Comparison of ENCODE assay signal across 9 mouse cellular contexts in genomic region chr6:24516197-24516596, GRCm38 (mm10). TPM values are rescaled to one million over a fixed set of nuclear protein-coding genes. Genes with fewer than 3 reads are reported as not detected.
DNase-seq lines count a peak whose midpoint lies in the region; ATAC-seq and TF ChIP-seq lines count a peak whose summit lies in the region.
"Had no signal": no experiment of that assay in that cellular context is flagged by ENCODE, and none has a peak within 500 bp of the region (broad histone marks: within the 10 kb centered on the region; RNA-seq: fewer than 3 reads in every experiment).

No protein-coding gene starts in this region.

- peak; percentile 74 for TF ChIP-seq CTCF in hindbrain, postnatal 0 days (IDR thresholded peaks at IDR 0.05; ENCODE audit: low read depth)

- H3K36me3 ChIP-seq in heart, embryonic 12.5 days, result peaks cover 27% of the 10 kb centered on the region
- H3K36me3 ChIP-seq in hindbrain, postnatal 0 days (ENCODE audit: insufficient read depth, low read length), result peaks cover 15% of the 10 kb centered on the region

- no peak overlapping the region for H3K4me3 ChIP-seq in heart, embryonic 12.5 days
- no peak overlapping the region for H3K4me3 ChIP-seq in hindbrain, postnatal 0 days (ENCODE audit: low read length)
- H3K4me3 ChIP-seq: liver, embryonic 15.5 days had no signal

- no peak overlapping the region for H3K9ac ChIP-seq in heart, embryonic 12.5 days
- no peak overlapping the region for H3K9ac ChIP-seq in hindbrain, postnatal 0 days (replicated peaks; ENCODE audit: low read length)
- H3K9ac ChIP-seq: liver, embryonic 15.5 days had no signal

- no peak for DNase-seq in heart, adult 9 months (ENCODE audit: low spot score in 2 of 2)
- peak; percentile 28 for DNase-seq in thymus, postnatal 0 days (ENCODE audit: low spot score)
- DNase-seq in thymus, postnatal 4 days, result no peak
- peak; percentile 77 for DNase-seq in hindbrain, postnatal 0 days (ENCODE audit: low spot score)
- no peak for DNase-seq in thymus, adult 18-20 months
- DNase-seq in adrenal gland, adult 8-10 months, result no peak
- no peak for DNase-seq in right cerebral cortex, postnatal 10 days (ENCODE audit: low spot score in 2 of 2)

- H3K9me3 ChIP-seq in heart, embryonic 12.5 days (replicated peaks), result no peaks in the 10 kb centered on the region
- no peaks in the 10 kb centered on the region for H3K9me3 ChIP-seq in hindbrain, postnatal 0 days (ENCODE audit: low read length)
- H3K9me3 ChIP-seq: liver, embryonic 15.5 days had no signal

- peaks cover 7% of the 10 kb centered on the region; the same call in 1 of the 2 replicates for H3K4me1 ChIP-seq in heart, embryonic 12.5 days (replicated peaks)
- H3K4me1 ChIP-seq in hindbrain, postnatal 0 days (ENCODE audit: insufficient read depth, low read length), result peaks cover 10% of the 10 kb centered on the region
- H3K4me1 ChIP-seq: liver, embryonic 15.5 days had no signal

- no peak overlapping the region for H3K4me2 ChIP-seq in heart, embryonic 12.5 days
- no peak overlapping the region for H3K4me2 ChIP-seq in hindbrain, postnatal 0 days (ENCODE audit: low read depth, low read length)
- H3K4me2 ChIP-seq: liver, embryonic 15.5 days had no signal

- H3K27me3 ChIP-seq in heart, embryonic 12.5 days (replicated peaks), result no peaks in the 10 kb centered on the region
- H3K27me3 ChIP-seq in hindbrain, postnatal 0 days (ENCODE audit: insufficient read depth, low read length), result no peaks in the 10 kb centered on the region
- H3K27me3 ChIP-seq: liver, embryonic 15.5 days had no signal

- 42% methylated on average over 2 of the region's 2 CpGs for WGBS in heart, embryonic 12.5 days
- WGBS in hindbrain, postnatal 0 days, result 43% methylated on average over 2 of the region's 2 CpGs

- peak; percentile 51; the same call in 1 of the 2 replicates for ATAC-seq in heart, embryonic 12.5 days (ENCODE audit: insufficient number of reproducible peaks, low FRiP score)
- ATAC-seq in hindbrain, postnatal 0 days, result peak; percentile 64; the same call in 1 of the 2 replicates

- no peak overlapping the region for H3K27ac ChIP-seq in heart, embryonic 12.5 days (ENCODE audit: poor library complexity, severe bottlenecking)
- H3K27ac ChIP-seq in hindbrain, postnatal 0 days, result no peak overlapping the region
- H3K27ac ChIP-seq: liver, embryonic 15.5 days had no signal

RNA-seq across cellular contexts. Expression of gene Iqub, which starts 1.3 kb away (rescaled TPM):
- polyA plus RNA-seq in heart, embryonic 12.5 days (2016; fragmentation: Nextera tagmentation; extraction: Ambion mirVana), result 0.36 and 0.40 TPM in 2 replicates
- polyA plus RNA-seq in thymus, postnatal 0 days (2015; fragmentation: Nextera tagmentation; extraction: Ambion mirVana), result 0.08 and 0.16 TPM in 2 replicates
- total RNA-seq in hindbrain, postnatal 0 days (2014; rRNA removed), result 1.5 and 1.7 TPM in 2 replicates
- 1.5 and 2.0 TPM in 2 replicates for polyA plus RNA-seq in hindbrain, postnatal 0 days (2015; fragmentation: Nextera tagmentation; extraction: Ambion mirVana)
- total RNA-seq in adrenal gland, adult 8-10 months (2022), result under 1 TPM in 3 of 4 experiments, not detected in 1; 0.19 to 0.37 (median 0.28) TPM
- polyA plus RNA-seq: liver, embryonic 15.5 days had no signal

RNA-seq across cellular contexts. Expression of gene Ndufa5, which starts 11.6 kb away (rescaled TPM):
- polyA plus RNA-seq in heart, embryonic 12.5 days (2016; fragmentation: Nextera tagmentation; extraction: Ambion mirVana), result 715 and 719 TPM in 2 replicates
- 348 and 373 TPM in 2 replicates for polyA plus RNA-seq in thymus, postnatal 0 days (2015; fragmentation: Nextera tagmentation; extraction: Ambion mirVana)
- 17.1 and 24.3 TPM in 2 replicates for total RNA-seq in hindbrain, postnatal 0 days (2014; rRNA removed)
- 596 and 598 TPM in 2 replicates for polyA plus RNA-seq in hindbrain, postnatal 0 days (2015; fragmentation: Nextera tagmentation; extraction: Ambion mirVana)
- 100 to 1,000 TPM; 163 to 261 (median 198) TPM for total RNA-seq in adrenal gland, adult 8-10 months (2022)

RNA-seq across cellular contexts. Expression of gene Asb15, which starts 11.7 kb away (rescaled TPM):
- polyA plus RNA-seq in heart, embryonic 12.5 days (2016; fragmentation: Nextera tagmentation; extraction: Ambion mirVana), result 0.24 TPM in 1 of 2 replicates, not detected in the other
- 0.07 TPM in 1 of 2 replicates, not detected in the other for polyA plus RNA-seq in thymus, postnatal 0 days (2015; fragmentation: Nextera tagmentation; extraction: Ambion mirVana)
- 0.11 and 0.31 TPM in 2 replicates for total RNA-seq in hindbrain, postnatal 0 days (2014; rRNA removed)
- polyA plus RNA-seq in hindbrain, postnatal 0 days (2015; fragmentation: Nextera tagmentation; extraction: Ambion mirVana), result 0.11 and 0.24 TPM in 2 replicates
- not detected for total RNA-seq in adrenal gland, adult 8-10 months (2022)

Comparison
In these comparisons a context has a peak if more than half of its experiments do, and no peak if none do; other contexts are left out.
1. DNase-seq: peak in thymus, postnatal 0 days (single experiment) and hindbrain, postnatal 0 days (single experiment); none in heart, adult 9 months (0 of 2), thymus, postnatal 4 days (single experiment), thymus, adult 18-20 months (0 of 2), adrenal gland, adult 8-10 months (single experiment) and right cerebral cortex, postnatal 10 days (0 of 2).